Mouse (Mus musculus) embryo, embryonic 10.5 days (tissue): ENCODE results near the gene Ccr1.
"Not testable (repeated sequence)": the region's sequence is repeated elsewhere in the genome, so short reads cannot be mapped to it uniquely, and the experiment has no call there.

Experiments
- DNase-seq: peaks from one replicate; pipeline ENCODE4 v3.0.0-alpha.2; 2015; ENCODE audit warnings: low spot score

Ccr1 gene

DNA sequence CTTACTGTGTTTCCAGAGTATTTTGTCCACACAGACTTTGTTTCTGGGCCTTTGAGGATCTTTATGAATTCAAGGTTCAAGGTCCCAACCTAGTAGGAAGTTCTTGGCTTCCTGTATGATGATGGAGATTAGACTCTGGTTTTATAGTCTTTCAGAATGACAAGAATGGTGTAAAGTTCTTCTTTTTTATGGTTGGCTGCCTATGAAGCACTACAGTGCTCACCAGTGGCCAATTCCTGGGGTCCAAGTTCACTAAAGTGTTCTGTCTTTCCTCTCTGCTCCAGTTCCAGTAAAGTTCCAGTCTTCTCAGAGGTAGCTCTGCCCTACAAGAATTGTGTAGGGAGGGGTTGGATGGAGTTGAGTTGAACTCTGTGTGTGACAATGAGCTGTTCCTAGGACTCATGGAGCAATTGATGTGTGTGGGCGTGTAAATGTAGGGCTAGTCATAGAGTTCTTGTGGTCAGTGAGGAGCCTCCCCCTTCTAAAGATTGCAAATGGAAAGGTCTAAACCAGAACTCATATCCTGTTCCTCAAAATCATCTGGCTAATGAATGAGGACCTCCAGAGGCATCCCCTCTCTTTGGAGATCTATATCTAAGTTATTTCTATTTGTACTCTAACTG is at the start of gene Ccr1:
Gene Ccr1, minus strand, starts transcription at position 403 of the 623 bp plus-strand sequence.
- DNase-seq: no peak

- DNase-seq: no peak
Observed at GRCm38 (mm10) chr9:124016048-124016447, 47.6 kb upstream of the Ccr1 start.

GRCm38 (mm10) chr9:124014985-124015652 is 46.6 kb upstream of the Ccr1 start:
- DNase-seq: no peak

- no peak for DNase-seq
Observed at GRCm38 (mm10) chr9:124013270-124013669, 44.8 kb upstream of the Ccr1 start.

DNA sequence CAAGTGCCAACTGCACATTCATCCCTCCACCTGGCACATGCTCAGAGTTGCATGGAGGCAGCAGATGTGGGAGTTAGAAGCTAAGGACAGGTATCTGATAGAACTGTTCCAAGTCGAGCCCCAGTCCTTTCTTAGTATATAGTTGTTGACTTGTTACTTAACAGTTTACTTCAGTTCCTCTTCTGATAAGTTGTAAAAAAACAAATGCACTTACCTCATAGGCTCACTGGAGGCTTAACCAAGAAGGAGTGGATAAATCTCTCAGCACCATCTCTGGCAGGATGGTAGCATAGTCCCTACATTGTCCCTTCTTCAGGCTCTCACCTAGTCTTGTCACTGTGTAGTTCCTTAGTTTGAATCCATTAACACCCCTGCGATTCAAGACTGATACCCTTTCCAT is 44.2 kb upstream of the Ccr1 start:
- no peak for DNase-seq

- DNase-seq: no peak
Observed at GRCm38 (mm10) chr9:123999784-124000183, 31.3 kb upstream of the Ccr1 start.

GRCm38 (mm10) chr9:123997719-123998118 is 29.2 kb upstream of the Ccr1 start:
- no peak for DNase-seq

DNA sequence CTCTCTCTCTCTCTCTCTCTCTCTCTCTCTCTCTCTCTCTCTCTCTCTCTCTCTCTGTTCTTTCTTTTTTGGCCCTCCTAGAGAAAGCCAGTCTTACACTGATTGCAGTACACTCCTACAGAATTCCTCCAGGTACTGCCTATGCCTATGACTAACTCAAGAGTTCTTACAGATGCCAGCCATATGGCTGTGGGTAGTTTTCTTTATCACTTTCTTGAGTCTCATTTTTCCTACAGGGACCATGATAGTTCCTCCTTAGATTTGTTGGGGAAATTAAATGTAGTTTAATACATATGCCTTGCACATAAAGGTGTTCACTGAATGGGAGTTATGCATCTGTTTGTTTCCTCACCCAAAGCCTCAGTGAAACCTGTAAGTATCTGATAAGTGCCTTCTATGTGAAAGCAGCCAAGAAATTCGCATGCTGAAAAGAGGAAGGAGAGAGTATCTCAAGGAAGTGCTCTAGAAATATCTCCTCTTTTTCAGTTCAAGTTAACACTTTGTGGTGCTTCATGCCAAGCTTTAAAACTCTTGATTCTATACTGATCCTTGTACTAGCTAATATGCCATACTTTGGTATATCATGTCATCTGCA is 22.9 kb upstream of the Ccr1 start:
- DNase-seq: no peak

DNA sequence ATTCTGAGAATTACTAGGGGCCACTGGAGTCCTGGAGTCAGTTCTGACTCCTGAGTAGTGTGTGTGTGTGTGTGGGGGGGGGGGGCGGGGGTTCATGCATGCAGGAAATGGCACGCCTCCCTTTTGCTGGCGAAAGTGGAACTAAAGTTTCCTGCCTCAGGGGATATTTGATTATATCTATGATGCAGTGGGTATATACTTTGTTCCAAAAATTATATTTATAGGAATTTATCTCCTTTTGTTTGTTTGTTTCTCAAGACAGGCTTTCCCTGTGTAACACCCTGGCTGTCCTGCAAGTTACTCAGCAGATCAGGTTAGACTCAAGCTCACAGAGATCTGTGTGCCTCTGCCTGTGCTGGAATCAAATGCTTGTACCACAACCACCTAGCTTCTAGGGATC is 21.2 kb upstream of the Ccr1 start:
- no peak for DNase-seq

DNA sequence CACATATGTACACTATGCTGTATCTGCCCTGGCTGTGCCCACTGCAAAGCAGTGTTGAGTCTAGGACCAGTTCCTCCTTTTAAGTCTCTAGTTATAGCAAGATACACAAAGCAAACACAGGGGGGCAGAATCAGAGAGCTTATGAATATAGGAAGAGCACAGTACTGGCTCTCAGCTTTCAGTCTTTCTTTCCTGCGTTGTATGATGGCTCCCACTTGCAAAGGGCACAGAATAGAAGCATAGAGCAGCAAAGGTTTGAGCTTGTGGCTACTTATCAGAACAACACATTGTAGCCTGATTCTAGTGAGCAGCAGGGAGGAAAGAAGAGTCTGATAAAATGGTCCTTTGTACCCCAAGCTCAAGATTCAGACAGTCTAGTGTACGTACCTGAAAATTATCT is 17.7 kb upstream of the Ccr1 start:
- DNase-seq: peak; percentile 4

GRCm38 (mm10) chr9:123984943-123985342 is 16.5 kb upstream of the Ccr1 start:
- no peak for DNase-seq

DNA sequence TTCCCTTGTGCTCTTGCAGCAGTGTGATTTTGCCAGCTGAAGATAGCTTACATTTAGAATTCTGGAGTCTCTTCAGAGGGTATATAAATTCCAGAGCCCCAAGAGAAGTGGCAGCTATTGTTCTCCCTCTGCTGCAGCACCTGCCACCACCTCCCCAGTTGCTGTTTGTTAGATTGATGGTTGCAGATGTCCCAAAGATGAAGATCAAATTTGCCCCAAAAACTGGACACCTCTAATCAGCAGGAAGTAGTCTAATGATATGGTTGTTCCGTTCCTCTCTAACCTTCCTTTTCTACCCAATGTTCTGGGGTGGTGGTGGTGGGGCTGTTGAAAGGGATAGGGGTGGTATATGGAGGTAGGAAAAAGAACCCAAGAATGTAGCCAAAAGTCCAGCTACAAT is 14.2 kb upstream of the Ccr1 start:
- DNase-seq: no peak

- no peak for DNase-seq
Observed at GRCm38 (mm10) chr9:123981909-123982308, 13.4 kb upstream of the Ccr1 start.

- DNase-seq: not testable (repeated sequence)
Observed at GRCm38 (mm10) chr9:123980858-123981475, 12.5 kb upstream of the Ccr1 start.

- DNase-seq: no peak
Observed at GRCm38 (mm10) chr9:123978308-123978707, 9.8 kb upstream of the Ccr1 start, which contains the start of gene Ccr1l1. Gene Ccr1l1, minus strand, starts transcription at chr9:123978408.

- DNase-seq: no peak
Observed at GRCm38 (mm10) chr9:123976876-123977663, 8.6 kb upstream of the Ccr1 start.

DNA sequence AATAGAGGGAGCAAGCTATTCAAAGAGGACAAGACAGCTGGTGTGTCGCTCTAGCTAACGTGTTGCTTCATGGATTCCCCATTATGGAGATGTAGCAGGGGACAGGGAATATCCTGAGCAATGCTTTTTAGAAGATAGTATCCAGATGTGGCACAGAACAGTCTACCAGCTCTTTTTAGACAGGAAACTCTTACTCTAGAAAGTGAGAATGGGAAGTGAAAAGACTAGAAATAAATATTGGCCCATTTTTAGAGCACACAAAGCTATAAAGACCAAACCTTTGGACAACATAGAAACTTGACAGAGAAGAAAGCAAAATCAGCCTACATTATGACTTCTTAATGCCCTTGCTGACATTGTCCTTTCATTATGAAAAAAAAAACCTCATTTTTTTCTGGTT is 7.1 kb upstream of the Ccr1 start:
- DNase-seq: no peak

GRCm38 (mm10) chr9:123966858-123967495 is 1.5 kb downstream of the Ccr1 start:
- not testable (repeated sequence) for DNase-seq

DNA sequence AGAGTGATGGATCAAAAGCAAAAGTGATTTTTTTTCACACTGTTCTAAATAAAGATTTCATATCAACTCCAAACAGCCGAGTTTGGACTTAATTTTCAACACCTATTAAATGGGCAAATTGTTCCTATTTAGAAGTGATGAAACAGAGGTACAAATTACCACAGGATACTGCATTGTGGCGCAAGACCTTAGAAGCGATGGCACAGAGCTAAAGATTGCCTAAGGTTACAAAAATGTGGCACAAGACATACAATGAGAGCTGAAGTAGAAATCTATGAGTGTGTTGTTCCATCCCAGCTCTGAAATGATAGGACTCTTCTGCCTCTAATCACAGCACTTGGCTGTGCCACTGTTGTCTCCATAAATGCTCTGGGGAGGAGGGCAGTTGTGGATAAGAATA is 3.7 kb downstream of the Ccr1 start:
- DNase-seq: no peak

DNA sequence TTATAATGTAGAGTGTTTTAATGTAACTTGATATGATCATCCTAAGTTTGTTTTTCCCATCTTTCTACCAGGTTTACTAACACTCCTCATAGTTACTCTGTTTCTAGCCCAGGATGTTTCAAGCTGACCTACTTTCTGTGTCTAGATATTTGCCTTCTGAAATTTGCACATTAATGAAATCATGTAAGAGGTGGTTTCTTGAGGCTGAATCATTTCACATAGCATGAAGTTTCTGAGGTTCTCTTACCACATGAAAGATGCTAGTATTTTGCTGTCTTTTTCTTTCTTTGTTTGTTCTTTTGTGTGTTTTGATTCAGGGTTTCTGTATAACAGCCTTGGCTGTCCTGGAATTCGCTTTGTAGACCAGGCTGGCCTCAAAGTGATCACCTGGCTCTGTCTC is 8.3 kb downstream of the Ccr1 start:
- no peak for DNase-seq

DNA sequence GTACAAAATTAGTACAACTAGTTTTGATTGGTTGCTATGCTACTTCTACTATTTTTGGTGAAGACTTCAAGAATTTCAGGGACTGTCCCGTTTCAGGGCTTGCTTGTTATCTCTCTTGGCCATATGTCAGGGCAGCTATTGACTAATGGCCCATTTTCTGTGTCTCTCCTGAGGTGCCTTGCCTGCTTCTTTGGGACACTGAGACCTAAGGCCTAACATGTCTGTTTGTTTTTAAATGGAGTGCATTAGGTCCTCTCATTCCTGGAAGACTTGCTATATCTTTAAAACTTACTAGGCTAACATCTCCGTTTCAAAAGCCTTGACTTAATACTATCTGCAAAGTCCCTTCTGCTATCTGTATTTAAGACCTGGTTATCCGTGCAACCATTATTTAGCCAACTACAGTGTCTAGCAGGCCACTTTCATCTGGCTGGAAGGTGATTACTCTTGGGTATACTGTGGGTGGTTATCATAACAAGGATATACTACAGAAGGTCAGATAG is 10.5 kb downstream of the Ccr1 start:
- no peak for DNase-seq

- no peak for DNase-seq
Observed at GRCm38 (mm10) chr9:123956892-123957291, 11.6 kb downstream of the Ccr1 start.
